In genomic region chr16:11824385-11824784, GRCm38 (mm10) we compare ENCODE assay signal across 20 mouse cellular contexts.
DNase-seq lines count a peak whose midpoint lies in the region; ATAC-seq and TF ChIP-seq lines count a peak whose summit lies in the region.
"Had no signal": no experiment of that assay in that cellular context is flagged by ENCODE, and none has a peak within 500 bp of the region (broad histone marks: within the 10 kb centered on the region; RNA-seq: fewer than 3 reads in every experiment).

No protein-coding gene starts in this region.

- no peaks in the 10 kb centered on the region for H3K27me3 ChIP-seq in forebrain, embryonic 14.5 days (replicated peaks; ENCODE audit: control insufficient read depth, insufficient read depth, low read length)
- no peaks in the 10 kb centered on the region for H3K27me3 ChIP-seq in forebrain, embryonic 12.5 days
- no peaks in the 10 kb centered on the region for H3K27me3 ChIP-seq in Patski
- H3K27me3 ChIP-seq in midbrain, embryonic 14.5 days (ENCODE audit: control insufficient read depth, insufficient read depth, low read length): no peaks in the 10 kb centered on the region
- H3K27me3 ChIP-seq: embryonic facial prominence, embryonic 13.5 days; limb, embryonic 13.5 days; neural tube, embryonic 15.5 days had no signal

- H3K9ac ChIP-seq in forebrain, embryonic 14.5 days (ENCODE audit: low read length): no peak overlapping the region
- H3K9ac ChIP-seq in forebrain, embryonic 12.5 days: no peak overlapping the region
- no peak overlapping the region for H3K9ac ChIP-seq in midbrain, embryonic 14.5 days (replicated peaks; ENCODE audit: low read length)
- H3K9ac ChIP-seq: embryonic facial prominence, embryonic 13.5 days; limb, embryonic 13.5 days; liver, embryonic 14.5 days; neural tube, embryonic 15.5 days had no signal

- peaks cover 4% of the 10 kb centered on the region; the same call in 1 of the 2 replicates for H3K4me1 ChIP-seq in forebrain, embryonic 14.5 days (ENCODE audit: control insufficient read depth, insufficient read depth, low read length)
- H3K4me1 ChIP-seq in forebrain, embryonic 12.5 days: peaks cover 3% of the 10 kb centered on the region; the same call in 1 of the 2 replicates
- peaks cover 16% of the 10 kb centered on the region for H3K4me1 ChIP-seq in midbrain, embryonic 14.5 days (ENCODE audit: control insufficient read depth, insufficient read depth, low read length)
- H3K4me1 ChIP-seq: limb, embryonic 13.5 days had no signal

- CTCF ChIA-PET in Patski (lab: Charles Lee): interaction anchor here (0.8 to 1.7 kb wide), 4 partner anchors 9 to 111 kb away, joined by 3 to 6 read pairs (median 4); no protein-coding TSS in a partner anchor

- no peak for ATAC-seq in forebrain, embryonic 14.5 days
- no peak for ATAC-seq in forebrain, embryonic 12.5 days (ENCODE audit: low FRiP score)
- ATAC-seq in Patski: peak; percentile 57
- no peak for ATAC-seq in midbrain, embryonic 14.5 days (ENCODE audit: low FRiP score, low TSS enrichment)
- ATAC-seq: activated CD4-positive, CD25-positive, alpha-beta regulatory T cell, adult 4 months; CD4-positive, CD25-positive, alpha-beta regulatory T cell, adult 4 months had no signal

- no peak overlapping the region for H3K4me2 ChIP-seq in forebrain, embryonic 14.5 days (ENCODE audit: low read length)
- H3K4me2 ChIP-seq in forebrain, embryonic 12.5 days: no peak overlapping the region
- peak overlapping the region; percentile 9; the same call in 1 of the 2 replicates for H3K4me2 ChIP-seq in midbrain, embryonic 14.5 days (ENCODE audit: low read length)
- H3K4me2 ChIP-seq: embryonic facial prominence, embryonic 13.5 days; limb, embryonic 13.5 days; neural tube, embryonic 15.5 days had no signal

- in situ Hi-C loops in Patski (cut with MboI; ENCODE audit: low pct_unique_long_range_greater_than_20kb): loop anchor here (25.0 kb wide), 1 partner anchor 362 kb away; no protein-coding TSS in a partner anchor

- no peak overlapping the region for H3K4me3 ChIP-seq in forebrain, embryonic 14.5 days (ENCODE audit: low read depth, low read length)
- no peak overlapping the region for H3K4me3 ChIP-seq in forebrain, embryonic 12.5 days (replicated peaks)
- no peak overlapping the region for H3K4me3 ChIP-seq in midbrain, embryonic 14.5 days (replicated peaks; ENCODE audit: low read depth, low read length)
- H3K4me3 ChIP-seq: embryonic facial prominence, embryonic 13.5 days; limb, embryonic 13.5 days; myocyte; neural tube, embryonic 15.5 days had no signal

- no peaks in the 10 kb centered on the region for H3K36me3 ChIP-seq in forebrain, embryonic 14.5 days (ENCODE audit: control insufficient read depth, insufficient read depth, low read length)
- no peaks in the 10 kb centered on the region for H3K36me3 ChIP-seq in forebrain, embryonic 12.5 days (replicated peaks)
- H3K36me3 ChIP-seq in midbrain, embryonic 14.5 days (ENCODE audit: control insufficient read depth, insufficient read depth, low read length): no peaks in the 10 kb centered on the region
- H3K36me3 ChIP-seq: neural tube, embryonic 15.5 days had no signal

- no peak for DNase-seq in forebrain, embryonic 14.5 days (ENCODE audit: low spot score)
- DNase-seq in kidney, adult 9 months: peak; percentile 27
- no peak for DNase-seq in kidney, adult 11 months
- DNase-seq in Patski (ENCODE audit: low read depth, low spot score): no peak
- DNase-seq in midbrain, embryonic 14.5 days: peak; percentile 34
- no peak for DNase-seq in cerebellum, postnatal 10 days
- DNase-seq: adrenal gland, postnatal 10 days; cerebellum, adult 9-11 months; gastrocnemius, postnatal 36 days; kidney, adult 18-20 months; kidney, postnatal 4 days; thymus, postnatal 14 days had no signal

- TF ChIP-seq CTCF in Patski (IDR thresholded peaks at IDR 0.05): no peak

- peak overlapping the region; percentile 44; the same call in 1 of the 2 replicates for H3K27ac ChIP-seq in forebrain, embryonic 14.5 days (ENCODE audit: low read depth, low read length)
- H3K27ac ChIP-seq in forebrain, embryonic 12.5 days: no peak overlapping the region
- H3K27ac ChIP-seq in midbrain, embryonic 14.5 days (replicated peaks; ENCODE audit: low read depth, low read length): peak overlapping the region; percentile 83
- H3K27ac ChIP-seq: embryonic facial prominence, embryonic 13.5 days; limb, embryonic 13.5 days; liver, embryonic 14.5 days; neural tube, embryonic 15.5 days had no signal

- H3K9me3 ChIP-seq in forebrain, embryonic 14.5 days (replicated peaks; ENCODE audit: control insufficient read depth, low read length): no peaks in the 10 kb centered on the region
- no peaks in the 10 kb centered on the region for H3K9me3 ChIP-seq in forebrain, embryonic 12.5 days
- no peaks in the 10 kb centered on the region for H3K9me3 ChIP-seq in midbrain, embryonic 14.5 days (ENCODE audit: control insufficient read depth, low read length)
- H3K9me3 ChIP-seq: embryonic facial prominence, embryonic 13.5 days; limb, embryonic 13.5 days; neural tube, embryonic 15.5 days had no signal

- POLR2A ChIA-PET in Patski (lab: Charles Lee): interaction anchor here (0.7 to 1.1 kb wide), 3 partner anchors 9 to 380 kb away, joined by 3 to 4 read pairs (median 3); no protein-coding TSS in a partner anchor

- 77% methylated on average over 8 of the region's 8 CpGs for WGBS in forebrain, embryonic 14.5 days
- 80% methylated on average over 8 of the region's 8 CpGs for WGBS in forebrain, embryonic 12.5 days
- 61% methylated on average over 8 of the region's 8 CpGs for WGBS in midbrain, embryonic 14.5 days

Comparison
In these comparisons a context has a peak if more than half of its experiments do, and no peak if none do; other contexts are left out.
1. DNase-seq: peak in kidney, adult 9 months (single experiment) and midbrain, embryonic 14.5 days (single experiment); none in forebrain, embryonic 14.5 days (single experiment), kidney, adult 11 months (single experiment), Patski (single experiment) and cerebellum, postnatal 10 days (0 of 2).